Mouse (Mus musculus): ENCODE results near the gene Vmn1r80. TPM values are rescaled to one million over a fixed set of nuclear protein-coding genes. Genes with fewer than 3 reads are reported as not detected.
"Not testable (repeated sequence)": the region's sequence is repeated elsewhere in the genome, so short reads cannot be mapped to it uniquely, and the experiment has no call there.

Vmn1r80 gene
- total RNA-seq (2014; rRNA removed) (not detected in 2 replicates), polyA plus RNA-seq (2015; fragmentation: Nextera tagmentation; extraction: Ambion mirVana) (not detected in 2 replicates)

- Histone ChIP-seq H3K4me3 (ENCODE audit: low read length) (no peak within 1 kb of the TSS), H3K4me1 (ENCODE audit: insufficient read depth, low read length) (no peaks in the 10 kb centered on the region), H3K4me2 (ENCODE audit: low read depth, low read length) (no peak within 1 kb of the TSS), H3K27me3 (ENCODE audit: insufficient read depth, low read length) (no peaks in the 10 kb centered on the region), H3K27ac (no peak within 1 kb of the TSS), H3K9me3 (ENCODE audit: low read length) (peaks cover 5% of the 10 kb centered on the region), H3K9ac (replicated peaks; ENCODE audit: low read length) (no peak within 1 kb of the TSS), H3K36me3 (ENCODE audit: insufficient read depth, low read length) (no peaks in the 10 kb centered on the region)
- DNase-seq (ENCODE audit: low spot score), result no peak
- no peak for TF ChIP-seq CTCF (IDR thresholded peaks at IDR 0.05; ENCODE audit: low read depth)
- no peak for ATAC-seq
- 84% methylated on average over 1 of the region's 1 CpGs for WGBS
These were observed at the start of gene Vmn1r80 for GRCm38 (mm10) chr7:12188986-12189385. Vmn1r80 (plus strand) TSS chr7:12189286.

- TF ChIP-seq CTCF (IDR thresholded peaks at IDR 0.05; ENCODE audit: low read depth), result no peak
These were observed 39.1 kb upstream of the Vmn1r80 start, which contains the start of gene Vmn1r78 for GRCm38 (mm10) chr7:12149957-12150356. Vmn1r78 (plus strand) TSS chr7:12150257.

GRCm38 (mm10) chr7:12156463-12156862 lies 32.6 kb upstream of the Vmn1r80 start:
- H3K4me1 ChIP-seq (ENCODE audit: insufficient read depth, low read length); ATAC-seq; H3K9ac ChIP-seq (replicated peaks; ENCODE audit: low read length); H3K4me3 ChIP-seq (ENCODE audit: low read length); H3K9me3 ChIP-seq (ENCODE audit: low read length); H3K4me2 ChIP-seq (ENCODE audit: low read depth, low read length); H3K27me3 ChIP-seq (ENCODE audit: insufficient read depth, low read length); DNase-seq (ENCODE audit: low spot score); H3K27ac ChIP-seq; H3K36me3 ChIP-seq (ENCODE audit: insufficient read depth, low read length): not testable (repeated sequence)
- 30% methylated on average over 1 of the region's 1 CpGs for WGBS

More at GRCm38 (mm10) chr7:12149957-12150356, 39.1 kb upstream of the Vmn1r80 start, which contains the start of gene Vmn1r78:
- H3K4me1 ChIP-seq (ENCODE audit: insufficient read depth, low read length), result no peaks in the 10 kb centered on the region
- 57% methylated on average over 2 of the region's 2 CpGs for WGBS
- no peak within 1 kb of the TSS for H3K9ac ChIP-seq (replicated peaks; ENCODE audit: low read length)
- H3K36me3 ChIP-seq (ENCODE audit: insufficient read depth, low read length), result no peaks in the 10 kb centered on the region
- H3K27me3 ChIP-seq (ENCODE audit: insufficient read depth, low read length), result no peaks in the 10 kb centered on the region
- DNase-seq (ENCODE audit: low spot score) (no peak), ATAC-seq (no peak)
- H3K27ac ChIP-seq, result no peak within 1 kb of the TSS
- H3K4me2 ChIP-seq (ENCODE audit: low read depth, low read length), result no peak within 1 kb of the TSS
- H3K9me3 ChIP-seq (ENCODE audit: low read length), result peaks cover 6% of the 10 kb centered on the region; the same call in 1 of the 2 replicates
- no peak within 1 kb of the TSS for H3K4me3 ChIP-seq (ENCODE audit: low read length)

DNA sequence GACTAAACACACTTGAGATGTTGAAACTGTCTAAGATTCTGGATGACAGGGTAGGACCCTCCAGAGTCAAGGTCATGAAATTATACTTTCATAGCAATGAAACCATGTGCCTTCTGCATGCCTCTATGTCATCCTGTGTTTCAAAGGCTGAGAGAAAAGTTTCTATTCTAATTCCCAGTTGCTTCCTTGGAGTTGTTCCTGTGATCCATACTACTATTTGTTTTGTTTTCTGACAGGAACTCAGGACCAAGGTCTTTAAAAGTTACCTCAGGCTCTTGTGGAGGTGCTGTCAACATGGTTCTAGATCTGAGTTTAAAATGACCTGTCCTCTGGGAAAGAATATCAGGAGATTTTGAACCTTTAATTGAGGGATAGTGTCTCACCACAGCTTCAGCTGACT lies 18.1 kb upstream of the Vmn1r80 start, which contains the start of gene Vmn1r79:
TSS of gene Vmn1r79 (plus strand) at position 301 of the 400 bp plus-strand sequence.
- H3K27ac ChIP-seq; H3K4me3 ChIP-seq (ENCODE audit: low read length); ATAC-seq; DNase-seq (ENCODE audit: low spot score); H3K27me3 ChIP-seq (ENCODE audit: insufficient read depth, low read length); H3K9me3 ChIP-seq (ENCODE audit: low read length); H3K36me3 ChIP-seq (ENCODE audit: insufficient read depth, low read length); H3K9ac ChIP-seq (replicated peaks; ENCODE audit: low read length); H3K4me1 ChIP-seq (ENCODE audit: insufficient read depth, low read length); H3K4me2 ChIP-seq (ENCODE audit: low read depth, low read length): not testable (repeated sequence)

DNA sequence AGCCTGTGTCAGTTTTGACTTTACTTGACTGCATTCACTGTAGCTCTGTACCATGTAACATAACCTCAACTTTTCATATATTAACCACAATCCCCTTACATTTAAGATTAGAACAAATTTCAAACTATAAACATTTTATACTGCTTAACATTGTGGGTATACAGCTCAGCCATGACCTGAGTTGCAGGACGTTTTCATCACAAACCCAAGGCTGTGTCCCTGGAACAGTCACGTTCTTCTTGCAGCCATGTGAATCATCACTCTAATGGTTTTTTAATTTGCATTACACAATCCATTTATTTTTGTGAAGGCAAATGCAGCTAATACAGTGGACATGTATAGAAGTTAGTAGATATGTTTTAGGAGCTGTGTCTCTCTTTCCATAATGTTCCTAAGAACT lies 16.2 kb upstream of the Vmn1r80 start:
- not testable (repeated sequence) for DNase-seq (ENCODE audit: low spot score); H3K9me3 ChIP-seq (ENCODE audit: low read length); H3K27ac ChIP-seq; H3K4me1 ChIP-seq (ENCODE audit: insufficient read depth, low read length); H3K27me3 ChIP-seq (ENCODE audit: insufficient read depth, low read length); H3K36me3 ChIP-seq (ENCODE audit: insufficient read depth, low read length); ATAC-seq; H3K9ac ChIP-seq (replicated peaks; ENCODE audit: low read length); H3K4me3 ChIP-seq (ENCODE audit: low read length); H3K4me2 ChIP-seq (ENCODE audit: low read depth, low read length)
- WGBS, result 59% methylated on average over 2 of the region's 2 CpGs

GRCm38 (mm10) chr7:12204141-12204540 lies 15.1 kb downstream of the Vmn1r80 start:
- H3K27me3 ChIP-seq (ENCODE audit: insufficient read depth, low read length), result no peaks in the 10 kb centered on the region
- H3K27ac ChIP-seq, result no peak overlapping the region
- TF ChIP-seq CTCF (IDR thresholded peaks at IDR 0.05; ENCODE audit: low read depth), result no peak
- H3K9me3 ChIP-seq (ENCODE audit: low read length), result peaks cover 8% of the 10 kb centered on the region; the same call in 1 of the 2 replicates
- no peak for DNase-seq (ENCODE audit: low spot score)
- no peak overlapping the region for H3K4me3 ChIP-seq (ENCODE audit: low read length)
- no peak overlapping the region for H3K9ac ChIP-seq (replicated peaks; ENCODE audit: low read length)
- no peaks in the 10 kb centered on the region for H3K4me1 ChIP-seq (ENCODE audit: insufficient read depth, low read length)
- H3K4me2 ChIP-seq (ENCODE audit: low read depth, low read length), result no peak overlapping the region
- no peak for ATAC-seq
- 42% methylated on average over 2 of the region's 2 CpGs for WGBS
- H3K36me3 ChIP-seq (ENCODE audit: insufficient read depth, low read length), result no peaks in the 10 kb centered on the region

Other genes starting within 250 kb of the Vmn1r80 start
- not detected in 2 replicates for gene Vmn1r77, start 152.5 kb upstream of the Vmn1r80 start, total RNA-seq (2014; rRNA removed)
- not detected in 2 replicates for gene Vmn1r77, start 152.5 kb upstream of the Vmn1r80 start, polyA plus RNA-seq (2015; fragmentation: Nextera tagmentation; extraction: Ambion mirVana)
- not detected in 2 replicates for gene Vmn1r78, start 39.0 kb upstream of the Vmn1r80 start, total RNA-seq (2014; rRNA removed)
- not detected in 2 replicates for gene Vmn1r78, start 39.0 kb upstream of the Vmn1r80 start, polyA plus RNA-seq (2015; fragmentation: Nextera tagmentation; extraction: Ambion mirVana)
- gene Vmn1r79, start 18.0 kb upstream of the Vmn1r80 start, total RNA-seq (2014; rRNA removed), result not detected in 2 replicates
- not detected in 2 replicates for gene Vmn1r79, start 18.0 kb upstream of the Vmn1r80 start, polyA plus RNA-seq (2015; fragmentation: Nextera tagmentation; extraction: Ambion mirVana)
- gene Vmn1r81, start 79.0 kb downstream of the Vmn1r80 start, total RNA-seq (2014; rRNA removed), result not detected in 2 replicates
- gene Vmn1r81, start 79.0 kb downstream of the Vmn1r80 start, polyA plus RNA-seq (2015; fragmentation: Nextera tagmentation; extraction: Ambion mirVana), result not detected in 2 replicates
- not detected in 2 replicates for gene Vmn1r82, start 111.1 kb downstream of the Vmn1r80 start, total RNA-seq (2014; rRNA removed)
- not detected in 2 replicates for gene Vmn1r82, start 111.1 kb downstream of the Vmn1r80 start, polyA plus RNA-seq (2015; fragmentation: Nextera tagmentation; extraction: Ambion mirVana)
- not detected in 2 replicates for gene Vmn1r83, start 140.2 kb downstream of the Vmn1r80 start, total RNA-seq (2014; rRNA removed)
- not detected in 2 replicates for gene Vmn1r83, start 140.2 kb downstream of the Vmn1r80 start, polyA plus RNA-seq (2015; fragmentation: Nextera tagmentation; extraction: Ambion mirVana)
- not detected in 2 replicates for gene Vmn1r84, start 180.0 kb downstream of the Vmn1r80 start, total RNA-seq (2014; rRNA removed)
- not detected in 2 replicates for gene Vmn1r84, start 180.0 kb downstream of the Vmn1r80 start, polyA plus RNA-seq (2015; fragmentation: Nextera tagmentation; extraction: Ambion mirVana)
- 4.9 and 7.5 TPM in 2 replicates for gene Zfp551, start 233.5 kb downstream of the Vmn1r80 start, total RNA-seq (2014; rRNA removed)
- gene Zfp551, start 233.5 kb downstream of the Vmn1r80 start, polyA plus RNA-seq (2015; fragmentation: Nextera tagmentation; extraction: Ambion mirVana), result 8.1 and 8.5 TPM in 2 replicates

Measured in hindbrain, postnatal 0 days (tissue).